Mouse (Mus musculus) left cerebral cortex, adult 8-10 months (tissue): ENCODE data around the gene Agpat3. TPM values are rescaled to one million over a fixed set of nuclear protein-coding genes. Genes with fewer than 3 reads are reported as not detected.

Experiments
- DNase-seq, 2 experiments: peaks; one replicate each; pipeline ENCODE4 v3.0.0; 2022; ENCODE audit warnings: low spot score in 2 of 2
- total RNA-seq, 4 experiments: library from RNA; stranded (reverse); gene quantifications; 2 replicates each; pipeline ENCODE4 v1.2.4; 2022

Gene Agpat3
- total RNA-seq, 4 experiments from 2014 or later, result 218 to 243 (median 229) TPM

DNA sequence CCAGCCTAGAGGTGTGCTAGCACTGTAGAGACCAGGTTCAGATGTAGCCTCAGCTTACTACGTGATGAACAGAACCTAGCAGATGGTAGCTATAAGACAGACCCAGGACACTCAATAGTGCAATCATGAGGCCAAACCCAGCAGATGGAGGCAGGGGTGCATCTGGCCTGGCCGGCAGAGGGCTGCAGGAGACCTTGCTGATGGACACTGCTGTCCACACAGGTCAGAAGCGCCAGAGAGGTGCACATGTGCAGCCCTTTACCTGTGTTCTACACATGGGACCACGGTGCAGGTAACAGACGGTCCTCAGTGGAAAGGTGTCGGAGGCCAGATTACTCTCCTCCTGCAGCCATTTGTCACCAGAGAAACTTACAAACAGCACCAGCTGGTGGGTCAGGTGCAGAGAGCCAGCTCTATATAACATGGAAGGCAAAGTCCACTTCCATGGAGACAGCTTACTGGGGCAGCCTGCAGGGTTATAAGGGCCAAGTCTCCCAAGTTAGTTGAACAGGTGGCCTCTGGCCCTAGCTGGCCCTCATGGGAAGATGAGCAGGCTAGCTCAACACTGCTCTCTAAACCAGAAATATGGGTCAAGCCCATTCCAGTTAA, 27.6 kb downstream of the Agpat3 start:
- DNase-seq, result no peak

DNA sequence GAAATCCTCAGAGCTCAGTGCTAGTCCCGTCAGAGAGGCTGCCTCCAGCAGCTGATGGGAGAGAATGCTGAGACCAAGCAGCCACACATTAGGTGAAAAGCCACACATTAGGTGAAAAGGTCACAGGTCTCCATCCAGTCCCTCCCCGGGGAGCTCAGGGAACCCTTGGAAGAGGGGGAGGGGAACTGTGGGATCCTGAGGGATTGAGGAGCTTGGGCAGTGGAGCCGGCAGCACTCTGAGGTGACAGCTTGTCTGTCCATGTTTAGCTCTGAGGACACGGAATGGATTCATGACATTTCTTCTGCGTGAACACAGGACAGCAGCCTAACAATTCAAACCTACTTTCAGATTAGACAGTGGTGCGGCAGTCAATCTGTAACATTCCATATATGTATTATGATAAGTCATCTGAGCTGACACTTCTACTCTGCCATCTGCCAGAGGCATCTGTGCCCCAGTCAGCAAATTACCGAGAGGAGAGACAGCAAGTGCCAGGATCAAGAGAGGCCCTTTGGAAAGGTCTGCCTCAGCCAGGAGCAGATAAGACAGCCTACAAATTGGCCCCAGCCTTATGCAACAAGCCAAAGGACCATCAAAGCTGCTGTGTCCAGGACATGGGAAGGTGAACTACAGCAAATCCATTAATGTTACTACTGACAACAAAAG, 28.9 kb downstream of the Agpat3 start:
- no peak for DNase-seq

DNA sequence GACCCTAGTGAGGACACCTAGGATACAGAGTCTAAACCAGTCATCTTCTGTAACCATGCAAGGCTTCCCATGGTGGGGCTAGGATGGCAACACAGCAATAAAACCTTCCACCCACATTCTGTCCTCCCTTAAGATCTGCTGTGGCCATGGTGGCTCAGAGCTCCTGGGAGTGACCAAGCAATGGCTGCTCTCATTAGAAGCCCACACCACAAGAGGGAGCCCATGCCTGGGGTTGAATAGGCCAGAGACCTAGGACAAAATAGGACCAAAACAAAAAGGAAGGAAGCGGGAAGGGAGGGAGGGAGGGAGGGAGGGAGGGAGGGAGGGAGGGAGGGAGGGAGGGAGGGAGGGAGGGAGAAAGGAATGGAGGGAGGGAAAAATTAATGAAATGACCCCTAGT, 29.5 kb downstream of the Agpat3 start:
- no peak for DNase-seq

DNA sequence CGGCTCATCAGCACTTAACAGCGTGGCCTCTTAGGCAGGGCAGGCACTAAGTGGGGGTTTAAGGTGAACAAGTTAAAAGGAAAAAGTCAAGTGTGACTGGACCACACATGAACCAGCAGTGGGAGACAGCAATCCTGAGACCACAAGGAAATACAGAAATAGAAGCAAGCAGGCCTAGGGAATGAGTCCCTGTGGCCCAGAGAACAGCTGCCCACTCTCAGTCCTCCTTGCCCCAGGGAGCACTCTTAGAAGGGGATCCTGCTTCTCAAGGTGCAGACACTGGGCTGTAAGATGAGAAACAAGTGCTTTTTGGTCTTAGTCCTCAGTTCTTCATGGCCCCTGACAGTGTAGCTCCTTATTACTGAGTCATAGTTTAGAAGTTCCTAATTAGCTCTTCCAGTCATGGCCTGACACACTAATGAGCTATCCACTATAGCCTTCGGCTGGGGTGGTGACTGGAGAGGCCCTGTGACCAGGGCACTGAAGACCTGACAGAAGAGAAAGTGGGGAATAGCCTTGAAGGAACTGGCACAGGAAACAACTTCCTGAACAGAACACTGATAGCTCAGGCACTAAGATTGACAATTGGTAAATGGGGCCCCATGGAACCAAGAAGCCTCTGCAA, 31.0 kb downstream of the Agpat3 start:
- DNase-seq, result no peak

DNA sequence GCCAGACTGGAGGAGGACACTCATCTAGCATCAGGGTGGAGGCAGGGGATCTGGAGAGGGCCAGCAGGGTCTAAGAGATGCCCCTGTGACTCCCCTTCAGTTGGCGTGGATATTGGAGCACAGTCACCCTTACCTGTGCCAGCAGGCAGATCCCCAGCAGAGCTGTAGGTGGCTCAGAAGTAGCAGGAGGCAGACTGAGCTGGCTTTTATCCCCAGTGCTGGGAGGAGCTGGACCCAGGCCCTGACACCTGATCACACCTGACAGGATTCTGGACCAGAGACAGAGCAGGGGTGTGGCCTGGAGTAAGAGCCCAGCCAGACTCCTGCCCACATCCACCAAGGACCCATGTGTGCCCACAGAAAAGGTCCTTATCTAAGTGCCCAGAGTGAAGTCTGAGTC, 31.8 kb downstream of the Agpat3 start:
- no peak for DNase-seq

DNA sequence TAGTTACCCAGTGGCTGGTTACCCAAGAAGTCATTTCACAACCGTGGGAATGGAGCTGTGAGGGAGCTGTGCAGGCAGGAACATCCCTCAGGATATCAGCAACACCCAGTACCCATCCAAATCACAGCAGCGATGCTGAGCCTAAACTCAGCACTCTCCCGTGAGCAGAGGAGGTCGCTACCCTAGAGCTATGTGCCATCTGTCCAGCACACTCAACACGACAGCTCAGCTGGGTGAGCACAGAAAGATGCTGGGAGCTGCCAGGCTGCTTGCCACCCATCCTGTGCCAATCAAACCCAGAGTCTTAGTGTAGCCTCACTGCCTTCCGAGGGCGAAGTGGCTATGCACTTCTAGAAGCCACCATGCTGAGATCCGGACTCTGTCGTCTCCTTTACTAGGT, 32.3 kb downstream of the Agpat3 start:
- no peak for DNase-seq

DNA sequence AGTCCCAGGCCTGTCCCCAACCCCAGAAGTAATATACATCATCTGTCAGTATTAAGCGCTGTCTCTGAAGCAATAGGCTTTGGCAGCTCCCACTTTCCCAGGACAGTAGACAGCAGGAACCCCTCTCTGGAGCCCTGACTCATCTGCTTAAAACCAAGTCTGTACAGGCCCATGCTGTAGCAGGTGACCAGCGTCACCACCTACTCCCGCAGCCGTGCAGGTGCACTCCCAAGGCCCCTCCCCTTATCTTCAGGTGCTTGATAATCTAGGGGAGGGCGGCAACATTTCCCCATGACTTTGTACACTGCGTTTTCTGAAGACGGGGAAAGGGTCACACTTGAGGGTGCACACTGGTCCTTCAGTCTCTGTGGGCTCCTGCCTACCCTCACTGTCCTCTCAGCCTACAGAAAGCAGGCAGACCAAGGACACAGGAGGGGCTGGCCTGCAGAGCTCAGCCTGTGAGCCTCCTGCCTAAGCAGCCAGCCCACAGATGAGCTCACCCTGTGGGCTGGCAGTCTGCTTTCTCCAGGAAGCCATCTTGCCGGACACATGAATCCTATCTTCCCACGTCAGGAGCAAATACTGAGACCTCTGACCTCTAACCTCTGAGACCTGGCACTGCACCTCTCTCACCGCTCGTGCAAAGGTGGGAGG, 34.9 kb downstream of the Agpat3 start:
- no peak for DNase-seq

DNA sequence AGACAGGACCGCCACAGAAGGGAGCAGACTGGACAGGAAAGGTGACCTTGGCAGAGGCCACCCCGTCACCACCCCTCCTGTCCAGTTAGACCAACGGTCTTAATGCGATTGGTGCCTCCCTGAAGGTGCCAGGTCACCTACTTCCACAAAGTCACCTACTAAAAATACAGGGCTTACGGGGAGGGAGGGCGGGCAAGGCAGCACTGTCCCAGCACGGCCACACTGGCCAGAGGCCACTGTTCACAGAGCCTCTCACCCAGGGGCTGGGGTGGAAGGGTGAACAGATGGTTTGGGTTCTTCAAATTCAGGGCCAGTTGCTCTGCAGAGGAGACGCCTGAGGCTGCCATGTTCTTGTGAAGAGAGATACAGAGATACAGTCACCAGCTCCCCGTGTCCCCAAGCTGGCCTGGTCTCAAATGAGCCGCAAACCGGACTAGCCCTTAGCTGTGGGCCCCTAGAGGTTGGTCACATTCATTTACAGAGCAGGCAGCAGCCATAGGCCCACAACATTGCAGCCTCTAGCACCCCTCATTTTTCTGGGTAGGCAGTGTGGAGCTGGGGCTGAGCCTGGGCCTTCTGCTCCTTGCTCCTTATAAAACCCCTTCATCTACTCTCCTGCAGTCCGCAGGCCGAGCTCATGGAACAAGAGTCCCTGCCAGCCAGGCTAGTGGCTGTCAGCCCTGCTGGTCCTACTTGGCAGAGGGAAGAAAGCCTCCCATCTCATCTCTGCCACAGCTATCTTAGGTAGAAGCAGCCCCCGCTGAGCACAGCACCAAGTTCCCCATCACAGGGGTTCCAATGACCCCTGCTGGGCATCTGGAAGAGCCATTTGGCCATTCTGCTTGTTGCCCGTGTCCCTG, 35.8 kb downstream of the Agpat3 start:
- no peak for DNase-seq

DNA sequence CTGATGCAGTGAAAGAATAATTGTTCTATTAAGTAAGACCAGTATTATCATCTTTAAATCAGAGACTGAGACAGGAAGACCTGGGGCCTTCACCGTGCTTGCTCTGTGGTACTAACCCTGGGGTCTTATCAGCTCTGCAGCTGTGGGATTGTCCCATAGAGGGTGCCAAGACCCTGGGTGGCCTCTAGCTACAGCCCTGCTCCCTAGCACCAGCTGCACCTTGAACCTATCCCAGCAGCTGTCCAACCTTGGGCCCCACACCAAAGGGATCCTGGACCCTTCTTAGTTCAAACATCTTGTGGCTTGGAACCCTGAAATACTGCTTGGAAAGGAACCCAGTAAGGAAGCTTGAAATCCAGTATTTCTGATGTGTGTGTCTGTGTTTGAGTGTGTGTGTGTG, 37.1 kb downstream of the Agpat3 start:
- DNase-seq, result no peak

DNA sequence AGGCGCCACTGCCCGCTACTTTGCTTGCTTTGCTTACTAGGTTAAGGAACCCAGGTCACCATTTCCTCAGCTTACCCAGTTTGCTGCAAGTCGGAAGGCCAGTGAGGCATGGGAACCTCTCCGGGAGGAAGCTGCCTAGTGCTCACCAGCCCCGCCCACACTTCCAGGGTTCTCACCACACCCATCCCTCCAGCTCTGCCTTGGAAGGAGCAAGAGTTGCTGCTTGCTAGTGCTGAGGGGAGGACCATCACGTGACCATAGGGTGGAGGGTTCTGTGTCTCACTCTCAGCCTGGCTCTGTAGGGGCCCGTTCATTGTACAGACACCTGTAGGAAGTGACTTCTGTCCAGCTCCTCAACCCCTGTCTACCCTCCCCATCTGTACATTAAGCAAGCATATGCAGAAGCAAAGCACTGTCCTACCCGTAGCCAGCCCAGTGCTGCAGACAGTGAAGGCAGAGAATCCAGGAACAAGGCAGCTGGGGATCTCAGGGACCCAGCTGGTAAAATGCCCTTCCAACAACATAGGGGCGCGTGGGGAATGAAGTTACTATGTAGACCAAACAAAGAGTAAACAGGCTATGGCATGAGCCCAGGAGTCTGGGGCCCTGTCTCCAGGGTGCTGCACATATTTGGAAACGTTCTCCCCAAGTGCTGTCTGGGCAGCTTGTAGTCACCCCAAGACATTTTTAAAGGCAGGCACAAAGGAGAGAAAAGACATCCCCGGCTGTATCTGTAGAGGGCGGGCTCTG, 40.2 kb downstream of the Agpat3 start:
- DNase-seq, result no peak

DNA sequence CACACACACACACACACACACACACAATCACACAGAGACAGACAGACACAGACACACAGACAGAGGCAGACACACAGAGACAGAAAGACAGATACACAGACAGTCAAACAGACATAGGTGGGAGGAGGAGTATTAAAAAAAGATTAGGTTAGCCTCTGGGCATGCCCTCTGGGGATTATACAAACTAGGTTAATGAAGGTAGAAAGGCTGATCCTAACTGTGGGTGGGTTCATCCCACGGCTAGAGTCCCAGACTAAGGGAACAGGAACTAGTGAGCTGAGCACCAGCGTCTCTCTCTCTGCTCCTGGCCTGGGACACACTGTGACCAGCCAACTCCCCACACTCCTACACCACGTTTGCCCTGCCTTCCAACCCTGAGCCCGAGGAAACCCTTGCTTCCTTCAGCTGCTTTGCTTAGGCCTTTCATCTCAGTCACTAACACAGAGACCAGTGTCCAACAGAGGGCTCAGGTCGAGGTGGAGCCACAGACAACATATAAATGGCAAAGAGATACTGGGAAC, 41.5 kb downstream of the Agpat3 start:
- no peak for DNase-seq

DNA sequence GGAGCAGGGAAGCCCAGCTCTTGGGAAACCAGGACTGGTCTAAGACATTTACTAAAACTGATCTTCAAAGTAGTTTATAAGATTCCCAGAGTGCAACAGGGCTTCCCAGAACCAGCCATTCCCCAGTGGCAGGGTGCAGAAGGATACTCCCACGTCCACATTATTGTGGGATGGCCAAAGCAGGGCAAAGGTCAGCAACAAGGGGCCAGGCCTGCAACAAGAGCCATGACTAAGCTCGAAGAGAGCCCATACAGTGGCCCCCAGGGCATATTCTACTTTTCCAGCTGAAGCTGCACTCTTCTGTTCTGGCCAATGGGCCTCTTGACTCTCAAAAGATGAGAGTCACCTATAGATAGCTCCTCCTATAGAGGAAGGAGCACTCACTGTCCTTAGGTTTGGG, 43.7 kb downstream of the Agpat3 start:
- no peak for DNase-seq

DNA sequence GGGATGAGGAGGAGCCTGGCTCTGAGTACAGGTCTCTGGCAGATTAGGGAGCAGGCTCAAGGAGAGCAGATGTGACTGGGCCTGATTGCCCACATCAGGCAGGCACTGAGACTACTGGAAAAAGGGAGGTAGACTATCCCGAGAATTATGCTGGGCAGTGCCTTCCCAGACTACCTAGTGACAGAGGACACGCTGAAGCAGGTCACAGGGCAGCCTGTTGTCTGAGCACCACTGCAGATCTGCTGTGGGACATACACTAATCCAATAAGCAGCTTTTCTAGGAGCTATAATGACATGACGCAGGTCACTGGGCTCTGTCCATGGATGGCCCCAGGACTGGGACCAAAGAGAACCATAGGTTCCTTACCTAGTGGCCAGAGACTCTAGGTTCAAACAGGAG, 44.9 kb downstream of the Agpat3 start:
- no peak for DNase-seq

DNA sequence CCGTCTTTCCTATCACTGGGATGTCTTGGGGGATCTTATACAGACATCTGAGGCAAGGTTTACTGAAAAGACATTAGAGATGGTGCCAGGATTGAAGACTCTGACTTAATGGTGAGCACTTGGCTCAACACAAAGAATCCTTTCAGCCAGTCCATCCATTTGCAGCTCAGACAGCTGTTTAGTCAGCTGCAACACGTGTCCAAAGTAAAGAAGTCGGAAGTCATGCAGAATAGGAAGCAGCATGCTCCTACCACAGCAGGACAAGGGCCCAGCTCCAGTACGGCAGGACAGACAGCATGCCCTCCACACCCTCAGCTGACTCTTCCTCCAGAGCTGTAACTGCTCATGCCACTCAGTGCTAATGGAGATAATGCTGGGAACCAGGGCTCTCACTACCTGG, 46.3 kb downstream of the Agpat3 start:
- DNase-seq, result no peak

DNA sequence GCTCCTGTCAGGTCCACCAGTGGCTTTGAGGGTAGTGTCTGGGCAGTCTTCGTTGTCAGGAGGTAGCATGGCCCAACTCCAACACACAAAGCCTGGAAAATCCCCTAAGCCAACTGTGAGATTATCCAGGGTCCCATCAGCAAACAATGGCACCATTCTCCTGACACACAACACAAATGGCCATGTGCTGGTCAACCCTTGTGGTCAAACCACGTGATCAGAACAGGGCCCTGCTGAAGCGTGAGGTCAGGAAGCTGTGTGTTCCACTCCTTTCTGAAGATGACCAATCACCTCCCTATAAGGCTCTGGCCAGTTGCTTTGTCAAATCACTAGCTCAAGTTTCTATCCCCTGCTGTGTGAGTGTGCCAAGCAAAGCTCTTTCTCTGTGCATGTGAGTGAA, 47.3 kb downstream of the Agpat3 start:
- no peak for DNase-seq

DNA sequence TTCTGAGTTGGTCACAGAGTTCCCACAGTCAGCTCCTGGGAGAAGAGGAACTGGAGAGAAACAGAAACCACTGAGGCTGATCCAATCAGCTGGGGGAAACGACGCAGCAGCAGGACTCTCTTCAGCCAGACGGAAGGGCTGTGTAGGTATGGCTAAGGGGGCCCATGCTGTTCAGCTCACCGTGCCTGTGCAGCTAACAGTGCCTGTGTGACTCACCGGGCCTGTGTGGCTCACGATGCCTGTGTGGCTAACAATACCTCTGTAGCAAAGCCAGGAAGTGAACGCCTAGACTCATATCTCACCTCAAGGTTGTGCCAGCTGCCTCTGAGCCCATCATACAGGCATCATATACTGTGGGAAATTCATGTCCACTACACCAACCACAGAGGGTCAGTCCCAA, 48.6 kb downstream of the Agpat3 start:
- DNase-seq, result peak in 1 of 2 experiments; percentile 45

DNA sequence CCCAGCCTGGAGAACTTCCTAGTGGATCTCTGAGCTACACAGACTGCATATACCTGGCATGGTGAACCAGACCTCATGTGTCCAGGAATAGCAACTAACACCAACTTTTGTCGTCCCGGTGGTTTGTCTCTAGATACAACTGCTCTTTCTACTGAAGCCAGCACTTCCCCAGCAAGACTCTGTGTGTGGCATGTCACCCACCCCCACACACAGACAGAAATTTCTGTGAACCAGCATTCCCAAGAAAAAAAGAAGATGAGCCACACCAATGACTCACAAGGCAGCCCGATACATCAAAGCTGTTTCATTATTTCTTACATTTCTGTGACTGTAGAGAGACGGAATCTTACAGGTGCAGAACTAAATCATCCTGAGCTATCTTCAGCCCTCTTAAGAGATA, 52.2 kb downstream of the Agpat3 start:
- peak in 1 of 2 experiments; percentile 76 for DNase-seq

DNA sequence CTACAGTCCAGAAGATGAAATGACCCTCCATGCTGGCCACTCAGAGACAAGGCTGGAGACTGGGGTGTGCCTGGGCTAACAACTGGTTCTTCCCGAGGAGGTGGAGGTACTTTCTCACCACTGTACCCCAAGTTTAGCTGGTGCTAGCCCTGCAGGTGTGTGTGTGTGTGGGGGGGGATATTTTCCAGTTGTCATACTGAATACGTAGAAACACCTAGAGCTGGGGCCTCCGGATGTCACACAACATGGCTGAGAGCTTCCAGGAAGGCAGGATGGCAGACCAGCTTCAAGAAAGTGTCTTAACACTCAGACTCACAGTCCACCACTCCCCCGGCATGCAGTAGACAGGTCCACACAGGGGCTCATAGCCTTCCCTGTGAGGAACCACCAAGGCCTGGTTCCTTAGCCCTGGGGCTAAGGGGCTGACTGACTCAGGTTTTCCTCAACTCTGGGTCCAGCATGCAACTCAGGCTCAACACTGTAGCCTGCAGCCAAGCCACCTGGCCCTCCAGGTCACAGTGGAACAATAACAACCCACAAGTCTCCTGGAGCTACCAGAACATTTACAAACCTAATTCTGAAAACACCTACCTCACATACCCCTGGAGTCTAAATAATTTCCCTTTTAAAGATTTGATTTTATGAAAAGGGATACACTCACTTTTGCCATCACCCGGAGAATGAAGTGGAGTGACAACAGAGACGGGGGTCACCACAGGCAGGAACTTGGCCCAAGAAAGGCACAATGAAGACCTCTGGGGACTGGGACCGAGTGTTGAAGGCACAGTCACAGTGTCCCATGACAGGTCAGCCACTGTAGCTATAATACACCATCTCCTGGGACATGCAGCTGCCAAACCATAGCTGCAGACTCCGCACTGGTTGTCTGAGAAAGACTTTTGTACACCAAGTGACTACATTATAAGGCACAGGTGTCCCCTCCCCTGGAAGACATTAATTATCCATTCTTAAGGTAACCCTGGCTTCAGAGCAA, 53.3 kb downstream of the Agpat3 start:
- no peak for DNase-seq
